Mouse (Mus musculus) myocyte (in vitro differentiated cells): Measurements from ENCODE around the gene E130116L18Rik.

ENCODE experiments used
- CEBPB ChIP-seq: IDR thresholded peaks from 2 replicates; pipeline ENCODE4 v1.6.1; 2011; ENCODE audit warnings: mild to moderate bottlenecking, moderate library complexity; ENCODE audit not compliant: poor library complexity, insufficient read depth, severe bottlenecking
- MAX ChIP-seq: IDR thresholded peaks from one replicate; pipeline ENCODE4 v1.6.1; 2011; ENCODE audit warnings: low read depth, mild to moderate bottlenecking, control low read depth
- MYOD1 ChIP-seq, 3 experiments: IDR thresholded peaks; one replicate each; pipeline ENCODE4 v1.6.1; 2011; ENCODE audit warnings: control low read depth in 2 of 3, low read depth in 2 of 3, mild to moderate bottlenecking in 2 of 3, moderate library complexity in 1 of 3; ENCODE audit not compliant: insufficient read length in 2 of 3, control insufficient read depth in 1 of 3
- MYOG ChIP-seq, 3 experiments: IDR thresholded peaks; one replicate each; pipeline ENCODE4 v1.6.1; 2011; ENCODE audit warnings: control low read depth in 2 of 3, low read depth in 2 of 3, mild to moderate bottlenecking in 2 of 3; ENCODE audit not compliant: insufficient read length in 2 of 3, control insufficient read depth in 1 of 3, insufficient read depth in 1 of 3
- POLR2A ChIP-seq: IDR thresholded peaks from one replicate; pipeline ENCODE4 v1.6.1; 2011; ENCODE audit warnings: low read depth, mild to moderate bottlenecking, control low read depth, moderate library complexity; ENCODE audit not compliant: insufficient read length
- POLR2AphosphoS2 ChIP-seq: IDR thresholded peaks from one replicate; pipeline ENCODE4 v1.6.1; 2011; ENCODE audit warnings: low read depth, control low read depth; ENCODE audit not compliant: insufficient read length
- REST ChIP-seq: IDR thresholded peaks from one replicate; pipeline ENCODE4 v1.6.1; 2011; ENCODE audit warnings: mild to moderate bottlenecking, control low read depth, moderate library complexity; ENCODE audit not compliant: insufficient read depth, insufficient read length
- TCF12 ChIP-seq: IDR thresholded peaks from one replicate; pipeline ENCODE4 v1.6.1; 2011; ENCODE audit warnings: mild to moderate bottlenecking, control low read depth; ENCODE audit not compliant: poor library complexity, insufficient read depth, severe bottlenecking
- TCF3 ChIP-seq: IDR thresholded peaks from one replicate; pipeline ENCODE4 v1.6.1; 2011; ENCODE audit warnings: low read depth, control low read depth; ENCODE audit not compliant: insufficient read length
- USF1 ChIP-seq: IDR thresholded peaks from one replicate; pipeline ENCODE4 v1.6.1; 2011; ENCODE audit warnings: low read depth, mild to moderate bottlenecking, control low read depth, moderate library complexity

DNA sequence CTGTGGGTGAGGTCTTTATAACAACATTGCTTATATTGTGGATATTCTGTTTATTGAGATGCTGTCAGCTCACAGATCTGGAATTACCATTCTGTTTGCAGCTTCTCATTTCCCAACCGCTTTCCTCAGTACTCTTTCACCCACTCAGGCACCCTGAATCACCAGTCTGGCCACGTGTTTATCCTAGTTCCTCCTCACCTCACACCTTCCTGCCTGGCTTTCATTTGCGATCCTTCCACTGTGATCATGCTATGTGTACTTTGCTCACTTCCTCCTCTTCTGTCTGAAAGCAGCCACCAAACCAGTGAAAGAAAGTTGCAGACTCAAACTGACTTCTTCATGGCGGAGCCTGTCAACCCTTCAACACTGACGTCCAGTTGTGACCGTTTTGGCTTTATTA lies 20.1 kb upstream of the E130116L18Rik start:
- no peak for TF ChIP-seq POLR2AphosphoS2
- no peak for TF ChIP-seq POLR2A
- TF ChIP-seq MAX: no peak
- no peak for TF ChIP-seq TCF3
- no peak for TF ChIP-seq MYOG (IDR thresholded peaks at IDR 0.05; ENCODE audit: control insufficient read depth in 1 of 3, insufficient read depth in 1 of 3, insufficient read length in 2 of 3, low read depth in 2 of 3)
- no peak for TF ChIP-seq MYOD1 (IDR thresholded peaks at IDR 0.05; ENCODE audit: control insufficient read depth in 1 of 3, insufficient read length in 2 of 3, low read depth in 2 of 3)
- no peak for TF ChIP-seq TCF12
- TF ChIP-seq CEBPB: no peak
- no peak for TF ChIP-seq USF1
- TF ChIP-seq REST: no peak
